Mouse (Mus musculus) ZHBTc4 (cell line): ENCODE results near the gene Il18.
"Not testable (repeated sequence)": the region's sequence is repeated elsewhere in the genome, so short reads cannot be mapped to it uniquely, and the experiment has no call there.

Experiments
- DNase-seq: peaks from one replicate; pipeline ENCODE4 v3.0.0-alpha.2; 2011; ENCODE audit warnings: low read depth, low spot score

The Il18 gene

DNA sequence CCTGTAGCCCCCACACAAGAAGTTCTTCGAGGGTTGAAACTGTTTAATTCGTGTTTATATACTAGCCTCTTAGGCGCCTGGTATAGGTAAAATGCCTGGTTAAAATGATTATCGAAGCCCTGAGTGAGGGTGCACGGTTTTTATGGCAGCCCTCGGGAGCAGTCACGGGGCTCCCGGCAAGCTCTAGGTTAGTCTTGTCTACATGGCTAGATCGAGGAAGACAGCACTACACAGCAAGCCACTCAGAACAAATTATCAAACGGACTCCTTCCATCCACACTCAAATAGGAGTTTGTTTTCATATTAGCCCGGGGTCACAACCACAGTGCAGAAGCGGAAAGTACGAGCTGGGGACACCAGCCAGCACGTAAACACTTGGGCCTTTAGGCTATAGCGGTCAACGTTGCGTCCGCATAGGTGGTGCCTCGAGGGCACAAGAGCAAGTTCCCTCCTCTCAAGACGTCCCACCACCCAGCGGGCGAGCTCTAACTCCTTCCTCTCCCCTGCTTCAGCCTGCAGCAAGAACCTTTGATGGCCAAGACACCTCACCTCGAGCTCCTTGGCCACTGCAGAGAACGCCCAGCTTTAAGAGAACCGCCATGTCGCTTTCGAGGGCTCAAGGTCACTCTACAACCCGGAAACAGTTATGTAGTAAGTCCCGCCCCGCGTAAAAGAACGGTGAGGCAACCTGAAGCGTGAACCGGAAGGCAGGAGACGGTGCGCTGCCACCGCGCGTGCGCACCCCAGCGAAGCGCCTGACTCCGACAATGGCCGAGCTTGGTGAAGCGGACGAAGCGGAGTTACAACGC lies 48.8 kb downstream of the Il18 start, which contains the start of the genes Sdhd and Timm8b:
Sdhd (minus strand) TSS at position 624 of the 809 bp plus-strand sequence.
Timm8b (plus strand) TSS at position 722 of the 809 bp plus-strand sequence.
- peak; percentile 98 for DNase-seq

- DNase-seq, result no peak
These were observed 49.3 kb downstream of the Il18 start for GRCm38 (mm10) chr9:50603998-50604324.

GRCm38 (mm10) chr9:50604338-50604737 lies 49.7 kb downstream of the Il18 start:
- no peak for DNase-seq

- no peak for DNase-seq
These were observed 57.5 kb downstream of the Il18 start for GRCm38 (mm10) chr9:50612115-50612514.

- DNase-seq, result no peak
These were observed 61.5 kb downstream of the Il18 start for GRCm38 (mm10) chr9:50616161-50616560.

- peak; percentile 96 for DNase-seq
These were observed 62.4 kb downstream of the Il18 start, which contains the start of the genes Pih1d2 and Nkapd1 for GRCm38 (mm10) chr9:50616766-50617603. Pih1d2 (plus strand) TSS chr9:50617321. Nkapd1 (minus strand) TSS chr9:50617464.

GRCm38 (mm10) chr9:50617794-50618330 lies 63.2 kb downstream of the Il18 start:
- DNase-seq, result no peak

DNA sequence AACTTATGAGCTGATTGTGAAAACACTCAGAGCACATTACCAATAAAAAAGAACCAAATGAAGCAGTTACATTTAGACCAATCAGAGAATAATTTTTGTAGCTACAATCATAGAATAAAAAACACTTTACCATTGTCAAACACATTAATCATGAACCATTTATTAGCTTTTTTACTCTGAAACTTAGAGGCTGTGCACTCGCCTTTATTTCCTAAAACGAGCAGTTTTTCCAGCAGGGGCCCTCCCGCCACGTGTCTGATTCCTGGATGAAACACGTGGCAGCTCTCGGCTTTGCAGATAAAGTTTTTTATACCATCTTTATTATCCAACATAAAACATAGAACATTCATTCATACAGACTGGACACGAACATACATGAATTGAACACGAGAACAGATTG lies 76.3 kb downstream of the Il18 start:
- not testable (repeated sequence) for DNase-seq
